Mouse (Mus musculus) gastrocnemius, adult 2 months (tissue): Measurements from ENCODE around the gene Lactb. TPM values are rescaled to one million over a fixed set of nuclear protein-coding genes. Genes with fewer than 3 reads are reported as not detected.
A peak's percentile ranks its signal among the peaks of the same experiment; 100 is the strongest.

ENCODE experiments used
- DNase-seq: peaks from one replicate; pipeline ENCODE4 v3.0.0; 2022
- H3K27ac ChIP-seq: fragments of 200-600 bp; 2 replicates; pipeline ENCODE4 v1.8.1; 2022; ENCODE audit warnings: mild to moderate bottlenecking
- H3K4me3 ChIP-seq: fragments of 200-600 bp; 2 replicates; pipeline ENCODE4 v1.8.1; 2022; ENCODE audit warnings: mild to moderate bottlenecking, moderate library complexity
- CTCF ChIP-seq: fragments of 200-600 bp; IDR thresholded peaks from 2 replicates; pipeline ENCODE4 v1.8.1; 2022; ENCODE audit warnings: antibody characterized with exemption, mild to moderate bottlenecking, moderate library complexity
- intact Hi-C: fragments of 180-260 bp; cut with DNase I; formaldehyde crosslinking; loops from one replicate; pipeline ENCODE4 v1.15.1; 2025
- total RNA-seq, 2 experiments: library from RNA; stranded (reverse); gene quantifications; 2 replicates each; pipeline ENCODE4 v1.2.3; 2021

The Lactb gene
- total RNA-seq, 2 experiments from 2014 or later: 17.7 to 22.3 TPM

GRCm38 (mm10) chr9:66974721-66975225 is 511 bp downstream of the Lactb start:
- DNase-seq: peak; percentile 83
- intact Hi-C loops: loop anchor here (5.0 kb wide), 2 partner anchors 37 to 137 kb away; no protein-coding TSS in a partner anchor
- H3K27ac ChIP-seq: peak overlapping the region; percentile 95
- TF ChIP-seq CTCF: peak; percentile 10; the same call in 1 of the 2 replicates
- peak overlapping the region; percentile 99 for H3K4me3 ChIP-seq

DNA sequence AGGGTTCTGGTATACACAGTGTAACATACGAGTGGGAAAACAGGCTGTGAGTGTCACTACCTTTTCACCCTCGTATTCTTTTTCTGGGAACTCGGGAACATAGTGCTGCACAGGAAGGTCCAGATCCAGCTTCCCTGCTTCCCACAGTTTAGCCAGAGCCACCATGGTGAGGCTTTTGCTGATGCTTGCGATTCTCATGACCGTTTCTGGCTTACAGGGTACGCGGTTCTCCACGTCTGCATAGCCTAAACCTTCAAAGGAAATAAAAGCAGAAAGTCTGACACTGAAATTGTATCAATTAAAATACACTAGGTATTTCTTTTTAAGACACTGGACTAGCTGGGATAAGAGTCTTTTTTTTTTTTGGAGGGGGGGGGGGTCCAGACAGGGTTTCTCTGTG is 4.2 kb downstream of the Lactb start:
- TF ChIP-seq CTCF: no peak
- no peak for DNase-seq
- Histone ChIP-seq H3K27ac (no peak overlapping the region), H3K4me3 (no peak overlapping the region)
- intact Hi-C loops: no loop called here

- no peak overlapping the region for H3K4me3 ChIP-seq
- H3K27ac ChIP-seq: no peak overlapping the region
- intact Hi-C loops: no loop called here
- DNase-seq: no peak
- TF ChIP-seq CTCF: no peak
Observed at GRCm38 (mm10) chr9:66967492-66967891, 7.8 kb downstream of the Lactb start.

- Histone ChIP-seq H3K27ac (no peak overlapping the region), H3K4me3 (no peak overlapping the region)
- intact Hi-C loops: no loop called here
- no peak for TF ChIP-seq CTCF
- DNase-seq: no peak
Observed at GRCm38 (mm10) chr9:66961478-66961877, 13.8 kb downstream of the Lactb start.

DNA sequence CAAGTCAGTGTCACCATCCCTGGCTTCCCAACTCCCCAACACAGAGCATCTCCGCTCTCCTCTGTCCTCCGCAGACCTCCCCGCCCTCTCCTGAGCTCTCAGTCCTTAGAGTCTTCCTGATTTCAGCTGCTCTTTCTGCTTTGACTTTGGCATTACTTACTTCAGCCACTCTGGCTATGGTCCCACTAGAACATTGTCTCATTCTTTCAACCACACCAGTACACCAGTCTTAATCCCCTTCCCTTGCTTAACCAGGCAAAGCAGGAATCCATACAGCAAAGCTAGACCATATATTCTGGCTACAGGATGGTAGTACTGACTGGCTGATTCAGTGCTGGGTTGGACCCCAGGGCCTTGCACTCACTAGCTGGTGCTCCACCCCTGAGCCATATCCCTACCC is 17.8 kb downstream of the Lactb start:
- no peak overlapping the region for H3K27ac ChIP-seq
- no peak for DNase-seq
- intact Hi-C loops: no loop called here
- TF ChIP-seq CTCF: no peak
- H3K4me3 ChIP-seq: no peak overlapping the region

GRCm38 (mm10) chr9:66952886-66953285 is 22.4 kb downstream of the Lactb start:
- Histone ChIP-seq H3K4me3 (peak overlapping the region; percentile 63), H3K27ac (peak overlapping the region; percentile 93)
- DNase-seq: no peak
- intact Hi-C loops: no loop called here
- TF ChIP-seq CTCF: no peak

- Histone ChIP-seq H3K4me3 (peak overlapping the region; percentile 63), H3K27ac (peak overlapping the region; percentile 93)
- DNase-seq: peak; percentile 53
- intact Hi-C loops: no loop called here
- TF ChIP-seq CTCF: no peak
Observed at GRCm38 (mm10) chr9:66952321-66952720, 23.0 kb downstream of the Lactb start.

GRCm38 (mm10) chr9:66948536-66948935 is 26.7 kb downstream of the Lactb start:
- TF ChIP-seq CTCF: no peak
- no peak overlapping the region for H3K27ac ChIP-seq
- no peak for DNase-seq
- no peak overlapping the region for H3K4me3 ChIP-seq
- intact Hi-C loops: no loop called here

DNA sequence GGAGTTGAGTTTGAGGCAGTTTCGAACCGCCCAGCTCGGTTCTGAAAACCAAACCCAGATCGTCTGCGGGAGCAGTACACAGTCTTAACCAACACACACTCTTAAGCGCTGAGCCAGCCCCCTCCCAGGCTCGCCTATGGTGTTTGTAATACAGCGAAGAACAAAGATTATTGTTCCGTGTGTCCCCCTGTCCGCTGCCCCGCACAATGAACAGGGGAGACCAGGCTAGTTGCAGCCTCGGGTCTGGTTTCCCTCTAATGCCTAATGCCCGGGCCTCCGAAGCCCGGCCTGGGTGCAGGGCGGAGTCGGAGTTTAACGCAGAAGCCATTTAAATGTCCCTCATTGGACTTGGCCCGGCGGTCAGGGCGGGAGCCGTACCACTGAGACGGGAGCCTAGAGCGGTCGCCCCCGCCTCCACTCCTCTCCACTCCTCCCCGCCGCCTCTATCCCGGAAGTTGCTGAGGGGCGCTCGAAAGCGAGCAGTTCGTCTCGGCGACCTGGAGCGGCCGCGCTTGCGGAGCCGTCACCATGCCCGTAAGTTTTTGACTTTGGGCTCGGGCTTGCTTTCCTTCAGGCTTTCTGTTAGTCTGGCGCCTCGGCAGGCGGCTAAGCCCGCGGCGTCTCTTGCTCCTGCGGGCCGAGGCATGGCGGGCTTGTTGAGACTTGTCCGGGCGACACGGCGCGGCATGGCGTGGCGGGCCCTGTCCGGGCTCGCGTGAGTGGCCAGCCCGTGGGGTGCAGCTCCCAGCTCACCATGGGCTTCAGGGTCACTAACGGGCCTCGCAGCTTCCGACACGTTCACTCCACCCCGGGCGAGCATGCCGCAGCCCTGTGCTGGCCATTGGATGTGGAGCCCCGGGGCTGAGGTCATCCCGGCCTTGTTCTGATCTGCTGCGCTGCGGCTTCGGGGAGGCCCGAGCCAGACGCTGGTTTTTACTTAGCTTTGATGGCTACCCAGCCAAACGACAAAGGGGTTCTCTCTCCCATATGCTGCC is 29.3 kb downstream of the Lactb start, which contains the start of gene Rps27l:
TSS of gene Rps27l (plus strand) at position 440 of the 995 bp plus-strand sequence.
- peak; percentile 97 for DNase-seq
- Histone ChIP-seq H3K4me3 (peak within 1 kb of the TSS; percentile 95), H3K27ac (peak within 1 kb of the TSS; percentile 98)
- no peak for TF ChIP-seq CTCF
- intact Hi-C loops: no loop called here

GRCm38 (mm10) chr9:66945161-66945560 is 30.1 kb downstream of the Lactb start:
- no peak for DNase-seq
- no peak for TF ChIP-seq CTCF
- intact Hi-C loops: no loop called here
- Histone ChIP-seq H3K4me3 (peak overlapping the region; percentile 95), H3K27ac (peak overlapping the region; percentile 98)

- Histone ChIP-seq H3K4me3 (no peak overlapping the region), H3K27ac (peak overlapping the region; percentile 67; the same call in 1 of the 2 replicates)
- intact Hi-C loops: loop anchor here (2.0 to 5.0 kb wide), 5 partner anchors 20 to 292 kb away; partner anchors contain the start of genes Lactb and Rab8b
- TF ChIP-seq CTCF: peak; percentile 80
- peak; percentile 27 for DNase-seq
Observed at GRCm38 (mm10) chr9:66938836-66939235, 36.4 kb downstream of the Lactb start.

GRCm38 (mm10) chr9:66937507-66937906 is 37.8 kb downstream of the Lactb start:
- no peak overlapping the region for H3K4me3 ChIP-seq
- H3K27ac ChIP-seq: peak overlapping the region; percentile 67
- intact Hi-C loops: loop anchor here (5.0 kb wide), 4 partner anchors 40 to 290 kb away; partner anchors contain the start of gene Lactb
- DNase-seq: peak; percentile 88
- no peak for TF ChIP-seq CTCF
